Mouse (Mus musculus): ENCODE data around the gene Alox8.

- TF ChIP-seq CTCF (IDR thresholded peaks at IDR 0.05; ENCODE audit: extremely low read depth, insufficient read depth, insufficient read length, insufficient replicate concordance) (no peak), POLR2A (IDR thresholded peaks at IDR 0.05; ENCODE audit: low read depth, low read length) (no peak)
These were observed 47.9 kb downstream of the Alox8 start for GRCm38 (mm10) chr11:69149728-69150127.

Data from spleen, adult 2 months (tissue).